Mouse (Mus musculus) heart, postnatal 0 days (tissue): ENCODE results near the gene Cdk17. TPM values are rescaled to one million over a fixed set of nuclear protein-coding genes. Genes with fewer than 3 reads are reported as not detected.

Source experiments
- ATAC-seq: fragments of 200-750 bp; cut with Nextera tagmentation; 2 replicates; pipeline ENCODE4 v1.8.0; 2017; ENCODE audit warnings: low read depth, moderate number of reproducible peaks, moderate library complexity; ENCODE audit not compliant: insufficient read depth
- DNase-seq: peaks from one replicate; pipeline ENCODE4 v3.0.0-alpha.2; 2016; ENCODE audit warnings: low spot score
- H3K27ac ChIP-seq: fragments of 300-500 bp; sonication (generic); 2 replicates; pipeline ENCODE4 v1.5.1; 2014; ENCODE audit warnings: low read depth, mild to moderate bottlenecking
- H3K27me3 ChIP-seq: fragments of 300-500 bp; sonication (generic); 2 replicates; pipeline ENCODE4 v1.6.1; 2014; ENCODE audit warnings: low read length, mixed read lengths; ENCODE audit not compliant: control insufficient read depth, insufficient read depth
- H3K36me3 ChIP-seq: fragments of 300-500 bp; sonication (generic); replicated peaks from 2 replicates; pipeline ENCODE4 v1.6.1; 2014; ENCODE audit warnings: low read length, mixed read lengths; ENCODE audit not compliant: control insufficient read depth, insufficient read depth
- H3K4me1 ChIP-seq: fragments of 300-500 bp; sonication (generic); 2 replicates; pipeline ENCODE4 v1.6.1; 2014; ENCODE audit warnings: antibody characterized with exemption; ENCODE audit not compliant: control insufficient read depth, insufficient read depth
- H3K4me2 ChIP-seq: fragments of 300-500 bp; sonication (generic); 2 replicates; pipeline ENCODE4 v1.6.1; 2014; ENCODE audit warnings: low read depth, mild to moderate bottlenecking, low read length, moderate library complexity
- H3K4me3 ChIP-seq: fragments of 300-500 bp; sonication (generic); 2 replicates; pipeline ENCODE4 v1.5.1; 2014; ENCODE audit warnings: low read depth, low read length
- H3K9ac ChIP-seq: fragments of 300-500 bp; sonication (generic); replicated peaks from 2 replicates; pipeline ENCODE4 v1.6.1; 2014; ENCODE audit warnings: low read depth, low read length, mixed read lengths
- H3K9me3 ChIP-seq: fragments of 300-500 bp; sonication (generic); replicated peaks from 2 replicates; pipeline ENCODE4 v1.6.1; 2016; ENCODE audit warnings: low read length; ENCODE audit not compliant: control insufficient read depth
- CTCF ChIP-seq: IDR thresholded peaks from 2 replicates; pipeline ENCODE4 v1.5.1; 2016; ENCODE audit warnings: antibody characterized with exemption, control low read depth, low read depth
- EP300 ChIP-seq: IDR thresholded peaks from 2 replicates; pipeline ENCODE4 v1.6.1; 2016; ENCODE audit warnings: antibody characterized with exemption, low read depth
- WGBS: fragments of 180-500 bp; shearing (Covaris S2); extraction: QIAGEN DNeasy Blood & Tissue Kit; methylation state at CpG from one replicate; pipeline ENCODE4 v1.1.7; 2014; 5-methylcytosine and 5-hydroxymethylcytosine counted together
- polyA plus RNA-seq: library from polyadenylated mRNA; unstranded; fragments of >200 nt; fragmentation: Nextera tagmentation; extraction: Ambion mirVana; gene quantifications from 2 replicates; pipeline ENCODE4 v1.2.1, GENCODE M21; 2015
- total RNA-seq: library from RNA; depleted of rRNA; stranded (reverse); fragments of >200 nt; gene quantifications from 2 replicates; pipeline ENCODE4 v1.2.3, GENCODE M21; 2014; ENCODE audit warnings: low replicate concordance

The Cdk17 gene
- total and polyA plus RNA-seq, 2 experiments from 2014 or later, result 12.3 to 40.2 TPM

DNA sequence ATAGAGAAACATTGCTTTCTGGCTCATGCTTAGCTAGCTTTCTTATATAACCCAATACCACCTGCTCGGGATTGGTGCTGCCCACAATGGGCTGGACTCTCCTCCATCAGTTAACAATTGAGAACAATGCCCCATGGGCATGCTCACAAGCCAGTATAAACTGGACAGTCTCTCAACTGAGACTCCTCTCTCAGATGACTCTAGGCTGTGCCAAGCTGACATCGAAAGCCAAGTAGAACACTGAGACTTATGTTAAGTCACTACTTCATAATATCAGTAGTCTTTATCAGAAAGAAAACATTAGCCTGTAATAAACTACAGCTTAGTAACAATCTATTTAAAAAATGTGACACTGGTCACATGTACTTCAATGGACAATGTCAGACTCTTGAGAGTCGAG, 44.0 kb upstream of the Cdk17 start:
- Histone ChIP-seq H3K4me3 (no peak overlapping the region), H3K27ac (no peak overlapping the region), H3K4me1 (no peaks in the 10 kb centered on the region), H3K27me3 (no peaks in the 10 kb centered on the region), H3K9ac (no peak overlapping the region), H3K36me3 (no peaks in the 10 kb centered on the region), H3K4me2 (no peak overlapping the region), H3K9me3 (no peaks in the 10 kb centered on the region)
- DNase-seq, result no peak
- TF ChIP-seq CTCF (no peak), EP300 (no peak)
- WGBS, result 64% methylated on average over 3 of the region's 3 CpGs
- ATAC-seq, result no peak

DNA sequence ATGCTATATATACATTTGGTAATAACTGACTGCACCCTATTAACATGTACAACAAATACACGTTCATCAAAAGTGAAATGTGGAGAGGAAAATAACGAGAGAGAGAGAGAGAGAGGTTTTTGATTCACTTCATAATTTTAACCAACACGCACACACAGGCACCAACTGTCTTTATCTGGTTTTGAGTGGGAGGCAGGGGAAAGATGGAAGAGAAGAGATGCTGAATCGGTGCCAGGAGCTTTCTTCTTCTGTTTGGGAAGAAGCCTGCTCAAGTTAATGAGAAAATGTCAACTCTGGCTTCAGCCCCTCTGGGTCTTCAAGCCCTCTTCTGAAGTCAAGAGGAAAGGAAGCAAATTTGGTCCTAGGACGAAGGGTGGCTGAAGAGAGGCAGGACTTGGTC, 40.9 kb upstream of the Cdk17 start:
- DNase-seq, result no peak
- Histone ChIP-seq H3K36me3 (no peaks in the 10 kb centered on the region), H3K9me3 (no peaks in the 10 kb centered on the region), H3K4me2 (no peak overlapping the region), H3K4me3 (no peak overlapping the region), H3K9ac (no peak overlapping the region), H3K27me3 (no peaks in the 10 kb centered on the region), H3K4me1 (no peaks in the 10 kb centered on the region), H3K27ac (no peak overlapping the region)
- no peak for ATAC-seq
- WGBS, result 71% methylated on average over 5 of the region's 5 CpGs
- TF ChIP-seq EP300 (no peak), CTCF (no peak)

DNA sequence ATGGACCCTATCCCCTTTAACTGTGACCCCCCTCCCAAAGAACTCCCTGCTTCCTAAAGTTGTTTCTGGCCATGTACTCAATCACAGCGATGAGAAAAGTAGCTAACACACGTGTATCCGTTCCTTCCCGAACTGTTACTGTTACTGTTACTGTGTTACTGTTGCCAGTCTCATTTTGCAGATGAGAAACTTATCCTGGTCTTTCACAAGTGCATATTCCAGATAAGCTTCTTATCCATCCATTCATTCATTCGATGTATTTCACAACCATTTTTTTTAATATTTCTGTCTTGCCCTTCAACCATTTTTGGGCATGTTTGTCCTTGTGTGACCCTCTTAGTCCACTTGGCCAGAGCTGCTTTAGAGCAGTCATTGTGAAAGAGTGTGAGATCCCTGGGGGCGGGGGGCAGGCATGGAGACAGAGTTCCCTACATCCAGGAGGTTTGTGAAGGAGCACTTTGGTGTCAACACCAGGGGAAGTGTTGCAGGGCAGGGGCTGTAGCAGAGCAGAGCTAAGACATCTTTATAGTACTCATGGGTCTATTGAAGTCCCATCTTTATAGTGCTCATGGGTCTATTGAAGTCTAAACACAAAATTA, 39.3 kb upstream of the Cdk17 start:
- TF ChIP-seq EP300 (no peak), CTCF (no peak)
- Histone ChIP-seq H3K4me1 (no peaks in the 10 kb centered on the region), H3K4me2 (no peak overlapping the region), H3K4me3 (no peak overlapping the region), H3K36me3 (no peaks in the 10 kb centered on the region), H3K27me3 (no peaks in the 10 kb centered on the region), H3K9ac (no peak overlapping the region), H3K27ac (no peak overlapping the region), H3K9me3 (no peaks in the 10 kb centered on the region)
- ATAC-seq, result no peak
- 83% methylated on average over 6 of the region's 6 CpGs for WGBS
- no peak for DNase-seq

DNA sequence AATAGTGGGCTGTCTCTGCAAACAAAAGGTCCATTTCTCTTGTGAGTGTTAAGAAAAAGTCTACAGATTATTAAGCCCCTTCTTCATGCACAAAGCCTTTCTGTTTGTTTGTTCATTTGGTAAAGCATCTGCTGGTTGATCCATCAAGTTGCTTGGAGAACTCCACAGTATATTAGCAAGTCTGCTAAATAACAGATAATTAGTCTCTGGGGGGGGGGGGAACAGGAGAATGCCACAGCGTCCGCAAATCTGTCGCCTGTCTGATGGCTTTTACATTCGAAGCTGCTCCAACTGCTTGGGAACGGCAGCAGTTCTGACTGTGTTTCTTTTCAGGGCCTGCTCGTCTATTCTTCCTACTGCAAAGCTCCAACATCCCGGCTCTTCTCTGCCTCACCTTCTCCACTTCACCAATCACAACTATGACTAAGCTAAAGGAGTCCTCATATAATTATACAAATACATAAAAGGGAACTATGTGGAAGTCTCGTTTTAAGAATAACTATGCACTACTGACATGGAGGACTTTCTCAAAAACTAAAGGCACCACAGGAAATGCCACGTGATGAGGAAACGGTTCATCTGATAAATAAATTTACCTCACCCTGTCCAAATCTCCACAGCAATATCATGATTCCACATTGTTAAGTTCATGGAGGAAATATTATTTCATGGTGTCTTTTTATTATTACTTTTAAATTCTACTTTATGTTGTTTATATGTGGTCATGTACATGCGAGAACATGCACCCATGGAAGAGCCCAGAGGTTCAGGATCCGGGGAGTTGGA, 38.1 kb upstream of the Cdk17 start:
- Histone ChIP-seq H3K4me1 (no peaks in the 10 kb centered on the region), H3K27ac (peak overlapping the region; percentile 86), H3K4me3 (no peak overlapping the region), H3K9me3 (no peaks in the 10 kb centered on the region), H3K36me3 (no peaks in the 10 kb centered on the region), H3K9ac (no peak overlapping the region), H3K27me3 (no peaks in the 10 kb centered on the region), H3K4me2 (no peak overlapping the region)
- WGBS, result 63% methylated on average over 12 of the region's 12 CpGs
- ATAC-seq (no peak), DNase-seq (no peak)
- no peak for TF ChIP-seq EP300
- no peak for TF ChIP-seq CTCF

DNA sequence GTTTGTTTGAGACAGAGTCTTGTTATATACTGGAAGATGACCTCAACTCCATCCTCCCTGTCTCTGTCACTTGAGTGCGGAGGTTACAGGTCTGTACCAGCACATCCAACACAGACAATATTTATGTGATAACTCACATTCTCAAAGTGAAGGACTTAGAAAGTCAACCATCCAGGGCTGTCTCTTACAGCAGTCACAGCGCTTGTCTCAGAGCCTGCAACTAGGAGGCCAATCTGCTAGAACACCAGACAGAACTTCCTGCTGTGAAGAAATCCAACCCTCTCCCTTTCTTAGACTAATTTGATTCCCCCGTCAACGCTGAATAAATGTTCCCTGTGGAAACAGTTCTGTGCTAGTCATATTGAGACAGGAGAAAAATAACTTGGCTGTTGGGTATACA, 37.4 kb upstream of the Cdk17 start:
- DNase-seq, result no peak
- TF ChIP-seq CTCF (no peak), EP300 (no peak)
- no peak overlapping the region; the same call in 1 of the 2 replicates for H3K4me3 ChIP-seq
- H3K4me1 ChIP-seq, result no peaks in the 10 kb centered on the region
- H3K27ac ChIP-seq, result peak overlapping the region; percentile 86
- H3K36me3 ChIP-seq, result no peaks in the 10 kb centered on the region
- H3K27me3 ChIP-seq, result no peaks in the 10 kb centered on the region
- no peak overlapping the region for H3K9ac ChIP-seq
- peak overlapping the region; percentile 47; the same call in 1 of the 2 replicates for H3K4me2 ChIP-seq
- ATAC-seq, result no peak
- 60% methylated on average over 4 of the region's 4 CpGs for WGBS
- H3K9me3 ChIP-seq, result no peaks in the 10 kb centered on the region
